7 mouse cellular contexts compared by ENCODE assay signal in the genomic region with DNA sequence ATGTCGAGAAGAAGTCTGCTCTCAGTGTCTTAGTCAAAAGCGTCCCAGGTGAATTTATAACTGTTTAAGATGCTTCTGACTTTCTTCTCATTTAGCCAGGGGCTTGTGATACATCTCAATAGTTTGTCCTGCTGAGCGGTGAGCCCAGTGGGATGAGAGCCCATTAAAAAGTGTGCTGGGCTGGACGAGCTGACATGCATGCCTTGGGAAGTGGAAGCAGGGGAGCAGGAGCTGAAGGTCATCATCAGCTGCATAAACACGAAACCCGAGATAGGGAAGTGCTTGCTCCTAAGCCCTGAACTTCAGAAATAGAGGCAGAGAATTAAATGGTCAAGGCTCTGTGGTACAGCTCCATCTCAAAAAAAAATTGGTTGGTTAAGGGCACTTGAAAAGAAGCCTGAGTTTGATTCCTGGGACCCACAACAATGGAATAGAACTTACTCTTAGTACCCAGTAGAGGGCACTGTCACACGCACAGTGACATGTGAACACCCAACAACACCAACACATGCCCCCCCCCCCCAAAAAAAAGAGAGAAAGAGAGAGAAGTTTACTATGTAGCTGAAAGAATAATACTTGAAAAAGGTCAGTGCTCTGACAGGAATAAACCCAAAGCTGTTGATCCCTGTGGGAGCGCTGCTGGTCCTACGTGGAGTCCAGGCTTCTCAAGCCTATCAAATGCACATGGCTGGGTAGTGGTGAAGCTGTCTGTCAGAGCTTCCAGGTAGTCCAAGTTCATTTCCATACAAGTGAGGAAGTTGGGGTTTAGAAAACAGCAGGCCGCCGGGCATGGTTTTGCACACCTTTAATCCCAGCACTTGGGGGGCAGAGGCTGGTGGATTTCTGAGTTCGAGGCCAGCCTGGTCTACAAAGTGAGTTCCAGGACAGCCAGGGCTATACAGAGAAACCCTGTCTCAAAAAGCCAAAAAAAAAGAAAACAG. TPM values are rescaled to one million over a fixed set of nuclear protein-coding genes. Genes with fewer than 3 reads are reported as not detected.
DNase-seq lines count a peak whose midpoint lies in the region; ATAC-seq and TF ChIP-seq lines count a peak whose summit lies in the region.

No protein-coding gene starts in this region.

- H3K4me1 ChIP-seq in liver, adult 2 months (ENCODE audit: control insufficient read depth, insufficient read depth, low read length), result peaks cover 11% of the 10 kb centered on the region

- H3K79me2 ChIP-seq in liver, adult 2 months (ENCODE audit: control insufficient read depth, insufficient read depth, low read length), result no peaks in the 10 kb centered on the region

- TF ChIP-seq POLR2A in liver, adult 2 months (IDR thresholded peaks at IDR 0.05; ENCODE audit: extremely low read depth, insufficient read depth, low read length), result no peak

- DNase-seq in liver, adult 2 months (ENCODE audit: extremely low read depth, low read depth, low spot score), result peak; percentile 45
- DNase-seq in liver, result no peak
- DNase-seq in MEL-GATA-1-ER (ENCODE audit: extremely low read depth, low read depth), result peak; percentile 44
- DNase-seq in embryo, embryonic 11 days, result peak; percentile 50
- no peak for DNase-seq in frontal cortex, postnatal 14 days (ENCODE audit: low spot score in 2 of 2)
- DNase-seq in left cerebral cortex, adult 8-10 months (ENCODE audit: low spot score in 2 of 2), result no peak

- 68% methylated on average over 12 of the region's 12 CpGs for WGBS in liver, adult 2 months

- H3K4me3 ChIP-seq in liver, adult 2 months (ENCODE audit: insufficient read depth, low read depth, low read length), result no peak overlapping the region

- H3K36me3 ChIP-seq in liver, adult 2 months (ENCODE audit: control insufficient read depth, insufficient read depth, low read length), result peaks cover 21% of the 10 kb centered on the region

- H3K27ac ChIP-seq in liver, adult 2 months (replicated peaks; ENCODE audit: insufficient read depth, low read depth, low read length), result peak overlapping the region; percentile 9

- H3K9ac ChIP-seq in liver, adult 2 months (ENCODE audit: low read depth, low read length), result no peak overlapping the region

- no peaks in the 10 kb centered on the region for H3K27me3 ChIP-seq in liver, adult 2 months (ENCODE audit: control insufficient read depth, insufficient read depth, low read length)

- TF ChIP-seq CTCF in liver, adult 2 months (IDR thresholded peaks at IDR 0.05; ENCODE audit: low read depth, low read length), result no peak

- ATAC-seq in megakaryocyte-erythroid progenitor cell, adult 5-6 weeks (replicated peaks; ENCODE audit: low FRiP score, low TSS enrichment, poor library complexity, severe bottlenecking), result 0 out of 2 replicates have a peak, but pooled peaks have one; percentile 38

RNA-seq across cellular contexts. Expression of a gene that starts 8.1 kb away (rescaled TPM):
- total RNA-seq in liver, adult 2 months (2014; rRNA removed), result 23.5 and 25.1 TPM in 2 replicates
- polyA plus RNA-seq in liver, adult 2 months (2012; rRNA removed), result 5.0 and 5.2 TPM in 2 replicates
- 38.7 and 39.4 TPM in 2 replicates for total RNA-seq in megakaryocyte-erythroid progenitor cell, adult 5-6 weeks (2014; fragmentation: Nextera tagmentation)
- 64.8 and 65.4 TPM in 2 replicates for total RNA-seq in megakaryocyte-erythroid progenitor cell, adult 5-6 weeks (2017)
- 100 to 1,000 TPM; 322 to 333 (median 327) TPM for total RNA-seq in left cerebral cortex, adult 8-10 months (2022)

RNA-seq across cellular contexts. Expression of a gene that starts 25.7 kb away (rescaled TPM):
- 57.5 and 92.2 TPM in 2 replicates for total RNA-seq in liver, adult 2 months (2014; rRNA removed)
- polyA plus RNA-seq in liver, adult 2 months (2012; rRNA removed), result 38.7 and 39.4 TPM in 2 replicates
- 76.0 and 78.6 TPM in 2 replicates for total RNA-seq in megakaryocyte-erythroid progenitor cell, adult 5-6 weeks (2014; fragmentation: Nextera tagmentation)
- 107 and 132 TPM in 2 replicates for total RNA-seq in megakaryocyte-erythroid progenitor cell, adult 5-6 weeks (2017)
- 10 to 100 TPM; 47.2 to 59.6 (median 54.3) TPM for total RNA-seq in left cerebral cortex, adult 8-10 months (2022)

RNA-seq across cellular contexts. Expression of a gene that starts 44.2 kb away (rescaled TPM):
- total RNA-seq in liver, adult 2 months (2014; rRNA removed), result 4.6 and 5.2 TPM in 2 replicates
- polyA plus RNA-seq in liver, adult 2 months (2012; rRNA removed), result 1.6 and 2.5 TPM in 2 replicates
- total RNA-seq in megakaryocyte-erythroid progenitor cell, adult 5-6 weeks (2014; fragmentation: Nextera tagmentation), result 31.3 and 39.8 TPM in 2 replicates
- 29.2 and 48.4 TPM in 2 replicates for total RNA-seq in megakaryocyte-erythroid progenitor cell, adult 5-6 weeks (2017)
- total RNA-seq in left cerebral cortex, adult 8-10 months (2022), result 10 to 100 TPM; 18.5 to 24.5 (median 21.0) TPM

RNA-seq across cellular contexts. Expression of a gene that starts 54.8 kb away (rescaled TPM):
- 0.55 and 1.6 TPM in 2 replicates for total RNA-seq in liver, adult 2 months (2014; rRNA removed)
- polyA plus RNA-seq in liver, adult 2 months (2012; rRNA removed), result 2.5 and 4.7 TPM in 2 replicates
- 0.20 TPM in 1 of 2 replicates, not detected in the other for total RNA-seq in megakaryocyte-erythroid progenitor cell, adult 5-6 weeks (2014; fragmentation: Nextera tagmentation)
- total RNA-seq in megakaryocyte-erythroid progenitor cell, adult 5-6 weeks (2017), result not detected in 2 replicates
- 10 to 100 TPM in 3 of 4 experiments, 1 to 10 TPM in 1; 9.4 to 12.9 (median 11.4) TPM for total RNA-seq in left cerebral cortex, adult 8-10 months (2022)

Comparison
In these comparisons a context has a peak if more than half of its experiments do, and no peak if none do; other contexts are left out.
1. DNase-seq: peak in liver, adult 2 months (single experiment), MEL-GATA-1-ER (single experiment) and embryo, embryonic 11 days (single experiment); none in liver (single experiment), frontal cortex, postnatal 14 days (0 of 2) and left cerebral cortex, adult 8-10 months (0 of 2).
2. RNA of a gene that starts 8.1 kb away (total RNA-seq): 322 to 333 TPM in left cerebral cortex, adult 8-10 months; 38.7 to 65.4 TPM in megakaryocyte-erythroid progenitor cell, adult 5-6 weeks and 23.5 to 25.1 TPM in liver, adult 2 months; every median in the first group is over 4 times any median in the second.